Mouse (Mus musculus) kidney, embryonic 14.5 days (tissue): ENCODE measurements around the gene Tnnt3. TPM values are rescaled to one million over a fixed set of nuclear protein-coding genes. Genes with fewer than 3 reads are reported as not detected.

ENCODE experiments used
- ATAC-seq: fragments of 200-750 bp; cut with Nextera tagmentation; 2 replicates; pipeline ENCODE4 v1.8.0; 2017; ENCODE audit warnings: moderate number of reproducible peaks, mild to moderate bottlenecking, moderate TSS enrichment, moderate library complexity; ENCODE audit not compliant: low FRiP score, low TSS enrichment
- H3K27ac ChIP-seq: fragments of 300-500 bp; sonication (generic); 2 replicates; pipeline ENCODE4 v1.5.1; 2014; ENCODE audit warnings: low read depth, mild to moderate bottlenecking, low read length, moderate library complexity, mixed read lengths
- H3K27me3 ChIP-seq: fragments of 300-500 bp; sonication (generic); 2 replicates; pipeline ENCODE4 v1.6.1; 2014; ENCODE audit warnings: mild to moderate bottlenecking, low read length; ENCODE audit not compliant: control insufficient read depth, insufficient read depth
- H3K36me3 ChIP-seq: fragments of 300-500 bp; sonication (generic); 2 replicates; pipeline ENCODE4 v1.6.1; 2014; ENCODE audit warnings: low read length, mixed read lengths; ENCODE audit not compliant: control insufficient read depth, insufficient read depth
- H3K4me1 ChIP-seq: fragments of 300-500 bp; sonication (generic); 2 replicates; pipeline ENCODE4 v1.6.1; 2014; ENCODE audit warnings: low read length, mixed read lengths; ENCODE audit not compliant: control insufficient read depth, insufficient read depth
- H3K4me2 ChIP-seq: fragments of 300-500 bp; sonication (generic); replicated peaks from 2 replicates; pipeline ENCODE4 v1.6.1; 2014; ENCODE audit warnings: low read depth, mild to moderate bottlenecking, low read length
- H3K4me3 ChIP-seq: fragments of 300-500 bp; sonication (generic); 2 replicates; pipeline ENCODE4 v1.5.1; 2014; ENCODE audit warnings: mild to moderate bottlenecking, low read length
- H3K9ac ChIP-seq: fragments of 300-500 bp; sonication (generic); 2 replicates; pipeline ENCODE4 v1.6.1; 2014; ENCODE audit warnings: low read depth, mild to moderate bottlenecking, low read length, moderate library complexity
- H3K9me3 ChIP-seq: fragments of 300-500 bp; sonication (generic); 2 replicates; pipeline ENCODE4 v1.6.1; 2016; ENCODE audit warnings: low read length; ENCODE audit not compliant: control insufficient read depth
- WGBS: fragments of 180-500 bp; shearing (Covaris S2); extraction: QIAGEN DNeasy Blood & Tissue Kit; methylation state at CpG from one replicate; pipeline ENCODE4 v1.1.7; 2014; 5-methylcytosine and 5-hydroxymethylcytosine counted together
- polyA plus RNA-seq: library from polyadenylated mRNA; unstranded; fragments of >200 nt; fragmentation: Nextera tagmentation; extraction: Ambion mirVana; gene quantifications from 2 replicates; pipeline ENCODE4 v1.2.1, GENCODE M21; 2014

The Tnnt3 gene
- polyA plus RNA-seq, 1 experiment from 2014 or later: 3.2 TPM

GRCm38 (mm10) chr7:142460636-142461077 is 38.0 kb upstream of the Tnnt3 start, which contains the start of gene Lsp1:
Gene Lsp1, plus strand, starts transcription at chr7:142460809.
- Histone ChIP-seq H3K27ac (peak within 1 kb of the TSS; percentile 93; the same call in 1 of the 2 replicates), H3K4me2 (no peak within 1 kb of the TSS), H3K27me3 (no peaks in the 10 kb centered on the region), H3K9me3 (no peaks in the 10 kb centered on the region), H3K9ac (no peak within 1 kb of the TSS), H3K4me1 (peaks cover 21% of the 10 kb centered on the region), H3K4me3 (no peak within 1 kb of the TSS), H3K36me3 (no peaks in the 10 kb centered on the region)
- WGBS: 95% methylated on average over 7 of the region's 7 CpGs
- ATAC-seq: no peak

GRCm38 (mm10) chr7:142461446-142461845 is 37.2 kb upstream of the Tnnt3 start:
- Histone ChIP-seq H3K4me1 (peaks cover 17% of the 10 kb centered on the region), H3K9ac (no peak overlapping the region), H3K4me2 (no peak overlapping the region), H3K27ac (no peak overlapping the region), H3K9me3 (no peaks in the 10 kb centered on the region), H3K4me3 (no peak overlapping the region), H3K36me3 (no peaks in the 10 kb centered on the region), H3K27me3 (no peaks in the 10 kb centered on the region)
- no peak for ATAC-seq
- WGBS: 90% methylated on average over 2 of the region's 2 CpGs

GRCm38 (mm10) chr7:142462190-142462589 is 36.4 kb upstream of the Tnnt3 start:
- Histone ChIP-seq H3K27ac (no peak overlapping the region), H3K9me3 (no peaks in the 10 kb centered on the region), H3K27me3 (no peaks in the 10 kb centered on the region), H3K4me2 (no peak overlapping the region), H3K4me1 (peaks cover 9% of the 10 kb centered on the region), H3K4me3 (no peak overlapping the region), H3K36me3 (no peaks in the 10 kb centered on the region), H3K9ac (no peak overlapping the region)
- 89% methylated on average over 6 of the region's 6 CpGs for WGBS
- no peak for ATAC-seq

GRCm38 (mm10) chr7:142462594-142463078 is 36.0 kb upstream of the Tnnt3 start:
- no peak overlapping the region for H3K4me2 ChIP-seq
- H3K27ac ChIP-seq: no peak overlapping the region
- H3K27me3 ChIP-seq: no peaks in the 10 kb centered on the region
- peaks cover 5% of the 10 kb centered on the region for H3K4me1 ChIP-seq
- H3K9me3 ChIP-seq: no peaks in the 10 kb centered on the region
- no peak overlapping the region for H3K4me3 ChIP-seq
- no peaks in the 10 kb centered on the region for H3K36me3 ChIP-seq
- WGBS: 70% methylated on average over 4 of the region's 4 CpGs
- ATAC-seq: no peak
- no peak overlapping the region for H3K9ac ChIP-seq

GRCm38 (mm10) chr7:142470171-142470691 is 28.4 kb upstream of the Tnnt3 start:
- no peak for ATAC-seq
- Histone ChIP-seq H3K27me3 (no peaks in the 10 kb centered on the region), H3K36me3 (no peaks in the 10 kb centered on the region), H3K4me2 (no peak overlapping the region), H3K4me1 (peaks cover 51% of the 10 kb centered on the region), H3K4me3 (no peak overlapping the region), H3K9ac (peak overlapping the region; percentile 37; the same call in 1 of the 2 replicates), H3K27ac (peak overlapping the region; percentile 95), H3K9me3 (no peaks in the 10 kb centered on the region)
- 39% methylated on average over 7 of the region's 7 CpGs for WGBS

GRCm38 (mm10) chr7:142470808-142471413 is 27.7 kb upstream of the Tnnt3 start:
- no peak overlapping the region for H3K4me3 ChIP-seq
- no peaks in the 10 kb centered on the region for H3K9me3 ChIP-seq
- H3K36me3 ChIP-seq: no peaks in the 10 kb centered on the region
- ATAC-seq: peak; percentile 82
- WGBS: 9% methylated on average over 4 of the region's 4 CpGs
- peak overlapping the region; percentile 56; the same call in 1 of the 2 replicates for H3K4me2 ChIP-seq
- peak overlapping the region; percentile 95 for H3K27ac ChIP-seq
- H3K4me1 ChIP-seq: peaks cover 56% of the 10 kb centered on the region
- peak overlapping the region; percentile 72; the same call in 1 of the 2 replicates for H3K9ac ChIP-seq
- no peaks in the 10 kb centered on the region for H3K27me3 ChIP-seq

GRCm38 (mm10) chr7:142471414-142471861 is 27.2 kb upstream of the Tnnt3 start:
- Histone ChIP-seq H3K36me3 (no peaks in the 10 kb centered on the region), H3K27ac (peak overlapping the region; percentile 95), H3K4me3 (no peak overlapping the region; the same call in 1 of the 2 replicates), H3K9ac (peak overlapping the region; percentile 72; the same call in 1 of the 2 replicates), H3K9me3 (no peaks in the 10 kb centered on the region), H3K27me3 (no peaks in the 10 kb centered on the region), H3K4me2 (peak overlapping the region; percentile 56), H3K4me1 (peaks cover 60% of the 10 kb centered on the region)
- 21% methylated on average over 6 of the region's 6 CpGs for WGBS
- peak; percentile 80 for ATAC-seq

GRCm38 (mm10) chr7:142471884-142472570 is 26.6 kb upstream of the Tnnt3 start:
- Histone ChIP-seq H3K27me3 (no peaks in the 10 kb centered on the region), H3K9ac (peak overlapping the region; percentile 72), H3K4me1 (peaks cover 66% of the 10 kb centered on the region), H3K36me3 (no peaks in the 10 kb centered on the region; the same call in 1 of the 2 replicates), H3K4me2 (peak overlapping the region; percentile 56), H3K4me3 (peak overlapping the region; percentile 33), H3K9me3 (no peaks in the 10 kb centered on the region), H3K27ac (peak overlapping the region; percentile 95)
- WGBS: 13% methylated on average over 15 of the region's 15 CpGs
- peak; percentile 4 for ATAC-seq
